Mouse (Mus musculus) testis, postnatal 14 days (tissue): ENCODE results near the gene Ildr2.

Source experiments
- DNase-seq: peaks from one replicate; pipeline ENCODE4 v3.0.0; 2021; ENCODE audit warnings: low spot score

Gene Ildr2

DNA sequence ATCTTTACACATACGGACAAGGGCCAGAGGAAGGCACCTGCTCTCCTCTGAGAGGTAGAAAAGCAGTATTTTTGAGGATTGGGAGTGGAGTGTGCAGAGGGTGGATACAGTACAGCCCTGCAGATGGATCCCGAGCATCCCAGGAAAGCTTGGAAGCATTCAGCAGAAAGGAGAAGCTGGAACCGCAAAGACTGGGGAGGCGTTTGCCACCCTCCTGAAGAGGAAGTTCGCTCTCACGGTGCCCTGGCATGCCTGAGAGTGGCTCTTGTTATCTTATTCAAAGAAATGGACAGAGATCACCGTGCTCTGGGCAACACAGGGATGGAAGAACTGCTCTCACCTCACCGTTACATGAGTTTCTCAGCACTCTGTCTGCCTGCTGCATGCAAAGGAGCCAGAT is 30.5 kb downstream of the Ildr2 start:
- DNase-seq: no peak

DNA sequence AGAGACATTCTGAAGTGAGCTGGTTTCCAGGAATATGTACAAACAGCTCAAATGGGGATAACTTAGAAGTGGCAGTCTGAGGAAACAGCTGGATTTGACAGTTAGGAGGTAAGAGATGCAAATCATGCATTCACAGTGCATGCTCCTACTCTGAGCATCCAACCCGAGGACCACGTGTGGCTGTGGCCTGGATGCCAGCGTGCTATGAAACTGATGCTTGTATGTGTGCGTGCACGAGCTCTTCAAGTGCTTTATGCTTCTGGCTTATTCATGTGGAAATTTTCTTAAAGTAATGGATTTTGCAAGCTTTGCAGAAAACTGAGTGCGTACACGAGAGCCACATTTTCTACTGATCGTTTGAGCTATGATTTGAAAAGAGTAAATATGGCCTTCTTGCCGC is 32.3 kb downstream of the Ildr2 start:
- DNase-seq: no peak

DNA sequence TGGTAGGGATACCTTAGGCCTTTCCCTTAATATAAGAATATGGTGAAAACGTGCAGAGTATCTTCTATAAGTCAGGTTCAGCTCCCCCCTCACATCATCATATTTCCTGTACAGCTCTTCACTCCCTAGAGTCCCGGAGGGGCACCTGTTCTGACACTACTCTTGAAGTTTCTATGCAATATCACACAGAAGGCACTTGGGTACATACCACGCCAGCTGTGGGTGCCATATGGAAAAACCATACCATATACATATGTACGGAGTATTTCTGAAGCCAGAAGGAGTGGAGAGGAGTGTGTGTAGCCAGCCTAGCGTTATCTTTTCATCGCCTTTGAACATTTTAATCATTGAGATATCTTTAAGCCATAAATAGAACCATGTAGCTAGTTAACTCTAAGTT is 36.6 kb downstream of the Ildr2 start:
- no peak for DNase-seq

DNA sequence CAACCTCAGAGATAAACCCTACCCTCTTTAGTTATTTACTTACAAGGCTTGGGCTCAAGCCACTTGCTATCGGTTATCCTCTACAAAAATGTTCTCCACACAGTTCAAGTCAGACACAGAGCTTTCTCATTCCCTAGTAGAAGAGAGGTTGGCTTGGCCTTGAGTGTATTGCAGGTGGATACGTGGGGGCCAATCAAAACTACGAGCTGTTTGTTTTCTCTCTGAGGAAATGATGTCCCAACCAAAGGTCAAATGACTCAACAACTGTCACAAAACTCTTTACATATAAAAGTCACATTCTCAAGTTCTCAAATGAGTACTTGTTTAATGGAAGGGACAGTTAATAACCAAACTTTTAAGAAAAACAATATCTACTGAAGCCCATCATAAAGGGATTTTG is 39.1 kb downstream of the Ildr2 start:
- no peak for DNase-seq

DNA sequence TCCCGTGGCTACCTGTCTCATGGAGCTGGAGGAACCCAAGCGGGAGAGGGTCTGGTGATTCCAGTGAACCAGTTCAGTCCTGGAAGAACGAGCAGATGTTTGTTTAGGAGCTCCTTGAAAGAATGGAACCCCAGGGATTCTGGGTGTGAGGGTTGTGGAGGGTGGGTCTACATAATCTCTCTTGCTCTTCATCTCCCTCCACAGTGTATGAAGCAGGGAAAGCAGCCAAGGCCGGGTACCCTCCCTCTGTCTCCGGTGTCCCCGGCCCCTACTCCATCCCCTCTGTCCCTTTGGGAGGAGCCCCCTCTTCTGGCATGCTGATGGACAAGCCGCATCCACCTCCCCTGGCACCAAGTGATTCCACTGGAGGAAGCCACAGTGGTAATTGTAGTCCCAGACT is 41.6 kb downstream of the Ildr2 start:
- no peak for DNase-seq

DNA sequence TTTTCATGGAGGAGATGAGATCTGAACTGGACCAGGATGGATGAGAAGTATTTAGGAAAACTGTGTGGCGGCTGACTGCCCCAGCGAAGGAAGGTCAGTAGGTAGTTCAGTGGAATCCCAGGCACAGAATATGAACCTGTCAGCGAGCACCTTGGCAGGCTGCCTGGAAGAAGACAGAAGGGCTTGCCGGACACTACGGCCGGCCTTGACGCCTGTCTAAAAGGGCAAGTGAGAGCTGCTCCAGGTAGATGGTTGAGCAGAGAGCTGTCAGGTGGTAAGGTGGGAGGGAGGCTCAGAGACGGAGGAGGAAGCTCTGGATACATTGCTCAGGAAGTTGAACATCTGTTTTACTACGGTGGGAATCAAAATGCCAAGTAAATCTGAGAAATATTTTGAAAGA is 42.4 kb downstream of the Ildr2 start:
- no peak for DNase-seq

DNA sequence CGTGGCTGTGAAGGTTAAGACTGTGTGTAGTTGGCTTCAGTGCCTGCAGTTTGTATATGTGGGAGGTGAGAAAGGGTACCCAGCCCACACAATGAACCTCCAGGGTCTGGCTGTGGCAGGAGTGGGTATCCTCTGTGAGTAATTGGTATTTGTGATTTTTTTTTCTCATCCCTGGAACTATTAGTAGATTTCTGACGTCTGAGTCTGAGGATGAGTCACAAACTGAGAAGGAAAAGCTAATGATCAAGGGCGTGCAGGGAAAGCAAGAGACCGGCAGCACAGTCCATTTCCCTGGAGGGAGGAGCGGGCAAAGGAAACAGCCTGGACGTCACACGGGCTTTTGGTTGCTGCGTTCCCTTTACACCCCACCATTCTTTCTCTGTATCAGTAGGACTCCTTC is 43.0 kb downstream of the Ildr2 start:
- no peak for DNase-seq

DNA sequence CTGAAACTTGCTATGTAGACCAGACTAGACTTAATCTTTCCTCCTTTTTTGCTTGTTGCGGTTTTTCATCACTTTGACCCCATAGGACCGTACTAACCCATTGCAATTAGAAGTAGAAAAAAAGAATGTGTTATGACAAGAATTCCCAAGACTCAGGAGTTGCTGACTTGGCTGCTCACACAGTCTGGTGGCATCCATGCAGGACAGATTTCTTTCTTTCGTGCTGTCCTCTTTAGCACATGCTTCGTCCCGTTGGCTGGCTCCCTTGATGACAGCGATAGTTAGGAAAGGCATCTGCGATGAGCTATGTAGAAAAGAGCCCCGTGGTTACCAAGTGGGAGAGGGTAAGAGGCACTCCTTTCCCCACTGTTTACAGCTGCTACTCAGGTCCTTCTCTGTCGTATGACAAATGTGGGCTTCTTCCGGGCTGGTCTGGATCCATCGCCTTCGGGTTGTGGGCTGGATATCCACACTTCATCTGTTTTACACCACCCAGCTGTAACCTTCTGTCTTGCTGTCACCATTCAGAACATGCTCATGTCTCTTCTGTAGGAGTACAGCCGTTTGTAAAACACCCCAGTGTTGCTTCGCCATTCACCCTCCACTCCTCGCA is 43.7 kb downstream of the Ildr2 start:
- no peak for DNase-seq

DNA sequence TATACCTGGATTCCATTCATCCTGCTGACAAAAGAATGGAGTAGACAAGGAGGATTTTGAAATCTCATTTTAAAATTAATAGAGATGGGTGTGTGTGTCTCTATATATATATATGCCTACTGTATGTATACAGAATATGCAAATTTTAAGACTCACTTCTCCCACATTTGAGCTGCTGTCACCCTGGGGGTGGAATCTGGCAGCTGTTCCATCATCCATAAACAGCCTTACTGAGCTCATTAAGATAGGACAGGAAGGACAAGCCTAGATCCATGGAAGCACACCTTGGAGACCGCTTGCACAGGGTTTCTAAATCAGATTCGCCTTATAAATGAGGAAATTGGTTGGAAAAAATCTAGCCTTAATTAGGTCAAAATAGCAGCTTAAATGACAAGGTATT is 44.9 kb downstream of the Ildr2 start:
- DNase-seq: no peak

DNA sequence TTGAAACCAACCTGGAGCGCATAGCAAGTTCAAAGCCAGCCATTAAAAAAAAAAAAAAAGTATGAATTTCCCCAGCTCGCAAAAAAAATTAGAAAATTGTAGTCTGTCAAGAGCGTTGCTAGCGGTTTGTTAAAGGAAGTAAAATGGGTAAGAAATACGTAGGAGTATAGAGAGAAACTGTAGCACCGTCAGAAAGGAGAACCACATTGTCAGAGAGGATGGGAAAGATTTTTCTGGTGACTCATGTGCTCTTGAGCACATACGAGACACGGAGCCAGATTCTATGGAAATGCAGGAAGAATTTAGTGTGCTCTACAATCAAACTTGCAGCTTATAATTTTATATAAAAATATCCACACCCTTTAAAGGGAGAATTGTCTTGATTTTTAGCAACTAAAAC is 45.9 kb downstream of the Ildr2 start:
- DNase-seq: no peak

DNA sequence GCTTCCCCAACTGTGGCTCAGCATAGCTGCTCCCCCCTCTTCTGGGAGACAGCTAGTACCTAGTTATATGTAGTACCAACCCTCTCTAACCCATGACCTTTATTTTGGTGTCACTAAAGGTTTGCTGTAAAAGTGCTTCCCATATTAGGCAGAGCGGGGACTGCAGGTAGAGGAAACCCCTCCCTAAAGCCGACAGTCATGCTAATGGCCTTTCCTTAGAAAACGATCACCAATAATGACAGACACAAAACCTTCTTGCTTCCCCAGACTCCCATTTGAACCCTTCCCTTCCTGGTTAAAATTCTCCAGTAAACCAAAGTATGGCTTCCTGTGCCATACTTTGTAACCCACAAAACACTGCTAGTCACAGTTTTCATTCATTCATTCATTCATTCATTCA is 46.6 kb downstream of the Ildr2 start:
- no peak for DNase-seq

DNA sequence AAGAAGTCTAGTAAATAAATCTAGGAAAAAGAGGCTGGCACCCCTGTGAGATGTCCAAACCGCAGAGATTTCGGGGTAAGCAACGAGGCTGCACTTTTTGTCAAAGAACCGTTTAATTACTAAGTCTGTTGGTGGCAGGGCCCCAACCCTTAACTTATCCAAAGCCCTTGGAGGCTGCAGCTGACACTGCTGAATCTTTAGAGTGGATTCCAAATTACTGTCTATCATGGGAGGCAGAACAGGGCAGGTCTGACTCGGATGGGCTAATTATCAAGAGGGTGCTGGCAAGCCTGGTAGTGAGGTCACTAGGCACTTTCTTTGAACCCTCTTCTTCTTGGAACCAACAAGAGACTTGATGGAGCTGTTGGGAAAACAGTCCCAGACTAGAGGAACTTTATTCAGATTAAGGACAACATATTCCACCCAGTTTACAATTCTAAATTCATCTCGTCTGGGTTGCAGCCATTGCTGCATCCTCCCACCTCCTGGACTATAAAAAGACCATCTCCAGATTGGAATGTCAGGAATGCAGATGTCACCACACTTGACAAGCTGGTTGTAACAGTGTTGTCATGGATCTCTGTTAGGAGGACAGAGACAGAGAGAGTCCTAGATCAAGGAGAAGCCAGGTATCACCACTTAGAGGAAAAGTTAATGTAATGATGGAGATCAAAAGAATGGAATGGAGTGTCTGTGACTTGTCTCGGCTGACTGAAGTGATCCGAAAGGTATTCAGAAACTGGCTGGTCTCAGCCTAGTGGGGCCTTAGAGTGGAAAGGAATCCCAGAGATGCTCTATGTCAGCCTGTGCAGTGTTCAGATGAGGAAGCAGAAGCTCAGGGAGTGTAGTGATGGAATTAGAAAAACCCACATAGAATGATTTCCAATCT is 50.7 kb downstream of the Ildr2 start:
- no peak for DNase-seq

DNA sequence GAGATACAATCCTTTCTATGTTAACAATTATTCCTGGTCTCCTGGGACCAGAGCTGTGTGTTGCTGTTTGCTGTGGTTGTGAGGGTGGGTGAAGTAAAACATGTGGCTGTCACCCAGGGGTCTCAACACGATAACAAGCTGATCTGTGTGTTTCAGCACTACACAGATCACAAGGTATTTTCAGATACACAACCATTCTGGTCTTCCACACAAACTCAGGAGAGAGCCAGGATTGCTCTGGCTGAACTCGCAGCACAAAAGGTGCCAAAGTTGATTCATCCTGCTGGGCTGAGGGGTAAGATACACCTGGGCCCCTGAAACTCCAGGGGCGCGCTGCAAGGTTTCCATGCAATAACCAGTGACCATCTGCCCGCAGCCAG is 54.5 kb downstream of the Ildr2 start:
- no peak for DNase-seq

DNA sequence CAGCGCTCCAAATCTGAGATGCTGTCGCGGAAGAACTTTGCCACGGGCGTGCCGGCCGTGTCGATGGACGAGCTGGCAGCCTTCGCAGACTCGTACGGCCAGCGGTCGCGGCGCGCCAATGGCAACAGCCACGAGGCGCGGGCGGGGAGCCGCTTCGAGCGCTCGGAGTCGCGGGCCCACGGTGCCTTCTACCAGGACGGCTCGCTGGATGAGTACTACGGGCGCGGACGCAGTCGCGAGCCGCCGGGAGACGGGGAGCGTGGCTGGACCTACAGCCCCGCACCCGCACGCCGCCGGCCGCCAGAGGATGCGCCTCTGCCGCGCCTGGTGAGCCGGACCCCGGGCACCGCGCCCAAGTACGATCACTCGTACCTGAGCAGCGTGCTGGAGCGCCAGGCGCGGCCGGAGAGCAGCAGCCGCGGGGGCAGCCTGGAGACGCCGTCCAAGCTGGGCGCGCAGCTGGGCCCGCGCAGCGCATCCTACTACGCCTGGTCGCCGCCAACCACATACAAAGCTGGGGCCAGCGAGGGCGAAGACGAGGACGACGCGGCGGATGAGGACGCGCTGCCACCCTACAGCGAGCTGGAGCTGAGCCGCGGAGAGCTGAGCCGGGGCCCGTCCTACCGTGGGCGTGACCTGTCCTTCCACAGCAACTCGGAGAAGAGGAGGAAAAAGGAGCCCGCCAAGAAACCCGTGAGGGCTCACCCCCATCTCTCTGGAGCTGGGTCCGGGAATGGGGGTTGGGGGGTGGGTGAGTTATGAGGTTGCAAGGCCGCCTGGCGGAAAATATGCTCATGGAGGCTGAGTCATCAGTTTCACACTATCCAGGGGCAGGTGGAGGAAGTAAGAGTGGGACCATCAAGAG is 55.1 kb downstream of the Ildr2 start:
- peak; percentile 14 for DNase-seq

DNA sequence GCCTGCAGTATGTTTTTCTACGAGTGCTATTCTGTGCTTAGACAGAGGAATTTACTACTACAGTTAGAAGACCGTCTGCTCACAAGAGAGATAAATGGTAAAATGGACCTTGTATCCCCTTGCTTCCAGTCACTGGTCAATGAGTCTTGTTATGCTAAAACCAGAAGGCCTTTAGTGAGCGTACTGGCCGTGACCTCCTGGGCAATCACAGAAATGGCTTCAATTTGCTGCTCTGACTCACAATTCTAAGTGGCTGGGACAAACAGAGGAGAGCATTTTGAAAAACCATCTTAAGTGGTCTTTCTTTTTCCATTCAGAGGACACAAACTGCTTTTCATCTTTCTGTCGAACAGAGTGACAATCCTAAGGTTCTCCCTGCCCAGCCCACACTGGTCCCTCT is 57.2 kb downstream of the Ildr2 start:
- no peak for DNase-seq

DNA sequence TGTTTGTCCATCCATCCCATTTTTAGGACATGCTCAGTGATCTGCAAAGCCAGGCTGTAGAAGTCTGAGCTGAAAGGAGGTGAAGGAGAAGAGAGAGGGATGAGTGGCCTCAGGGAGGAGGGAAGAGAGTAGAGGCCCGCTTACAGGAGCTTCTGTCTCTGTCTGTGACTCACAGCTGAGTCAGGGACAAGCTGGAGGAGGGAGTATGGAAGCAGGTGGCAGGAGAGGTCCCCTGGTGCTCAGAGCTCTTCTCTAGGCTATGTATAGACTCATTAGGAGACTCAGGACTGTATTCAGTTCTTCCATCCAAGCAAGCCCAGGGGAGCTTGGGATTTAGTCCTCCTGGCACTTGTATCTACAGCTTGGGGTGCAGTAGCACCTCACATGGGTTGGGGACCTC is 59.7 kb downstream of the Ildr2 start:
- no peak for DNase-seq

DNA sequence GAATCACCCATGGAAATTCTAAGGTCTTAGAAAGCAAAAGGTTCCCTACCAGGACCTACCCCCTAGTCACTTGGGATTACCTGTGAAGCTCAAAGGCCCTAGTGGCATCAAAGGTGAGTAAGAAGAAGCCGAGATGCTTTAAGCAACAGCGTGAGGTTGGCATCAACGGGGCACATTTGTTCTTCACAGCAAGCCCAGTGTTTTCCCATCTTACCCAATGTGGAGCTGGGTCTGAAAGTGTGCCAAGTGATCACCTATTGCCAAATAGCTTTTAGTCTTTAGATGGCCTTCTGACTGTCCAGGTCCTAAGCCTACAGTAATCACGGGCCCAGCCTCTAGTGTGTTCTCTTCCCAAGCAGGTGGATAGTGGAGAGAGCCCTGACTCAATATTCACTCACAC is 61.8 kb downstream of the Ildr2 start:
- DNase-seq: no peak

DNA sequence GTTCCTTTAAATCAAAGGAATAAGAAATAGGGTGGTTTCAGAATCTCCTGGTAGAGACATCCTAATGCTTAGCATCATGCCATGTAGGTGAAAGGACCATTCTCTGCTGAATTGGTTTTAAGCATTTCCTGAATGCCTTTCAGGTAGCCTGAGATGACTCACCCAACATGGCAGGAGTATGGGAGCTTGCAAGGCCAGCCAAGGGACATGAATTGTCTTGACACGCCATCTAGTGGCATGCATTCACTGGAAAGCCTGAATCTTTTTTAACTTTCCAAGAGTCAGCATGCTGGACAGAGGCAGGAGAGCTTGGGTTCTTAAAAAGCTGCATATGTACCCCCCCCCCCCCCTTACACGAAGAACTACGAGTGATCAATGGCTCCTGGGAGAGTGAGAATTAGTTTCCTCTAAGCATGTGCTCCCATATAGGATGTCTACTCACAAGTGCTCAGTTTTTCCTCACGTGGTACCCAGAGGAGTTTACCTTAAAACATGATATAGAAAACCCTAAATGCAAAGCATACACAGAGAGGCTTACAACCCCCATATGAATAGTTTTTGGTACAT is 65.3 kb downstream of the Ildr2 start:
- DNase-seq: peak; percentile 16

DNA sequence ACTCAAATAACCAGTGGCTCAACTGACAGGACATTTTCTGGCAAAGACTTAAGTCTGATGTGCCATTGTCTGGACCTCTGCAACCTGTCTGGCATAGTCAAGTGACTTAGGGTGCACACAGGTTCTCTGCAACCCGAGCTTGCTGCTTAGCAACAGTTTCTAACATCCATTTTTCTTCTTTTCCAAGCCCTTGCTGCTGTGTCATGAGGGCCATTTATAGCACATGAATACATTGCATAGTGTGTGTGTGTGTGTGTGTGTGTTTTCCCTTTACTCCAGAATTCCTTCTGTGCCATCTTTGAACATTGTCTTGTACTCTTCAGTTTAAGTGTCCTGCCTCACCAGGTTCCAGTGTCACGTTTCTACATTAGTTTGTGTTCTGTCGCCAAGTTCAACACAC is 72.5 kb downstream of the Ildr2 start:
- no peak for DNase-seq

DNA sequence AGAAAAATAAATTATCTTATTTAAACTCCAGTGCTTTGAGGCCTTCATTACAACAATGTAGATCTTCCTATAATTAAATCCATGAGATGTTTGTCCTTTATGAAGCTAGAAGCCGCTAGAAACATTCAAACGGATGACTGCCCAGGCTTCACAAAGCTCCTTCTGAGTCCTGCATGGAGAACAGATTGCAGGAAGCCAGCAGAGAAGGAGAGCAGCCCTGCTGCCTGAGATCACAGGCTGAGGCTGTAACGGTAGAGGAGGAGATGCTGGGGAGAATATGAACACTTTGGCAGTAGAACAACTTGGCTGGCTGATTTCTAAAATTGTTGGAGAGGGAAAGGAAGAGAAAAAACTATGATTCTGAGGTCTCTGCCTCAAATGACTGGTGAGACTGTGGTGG is 76.8 kb downstream of the Ildr2 start:
- no peak for DNase-seq

DNA sequence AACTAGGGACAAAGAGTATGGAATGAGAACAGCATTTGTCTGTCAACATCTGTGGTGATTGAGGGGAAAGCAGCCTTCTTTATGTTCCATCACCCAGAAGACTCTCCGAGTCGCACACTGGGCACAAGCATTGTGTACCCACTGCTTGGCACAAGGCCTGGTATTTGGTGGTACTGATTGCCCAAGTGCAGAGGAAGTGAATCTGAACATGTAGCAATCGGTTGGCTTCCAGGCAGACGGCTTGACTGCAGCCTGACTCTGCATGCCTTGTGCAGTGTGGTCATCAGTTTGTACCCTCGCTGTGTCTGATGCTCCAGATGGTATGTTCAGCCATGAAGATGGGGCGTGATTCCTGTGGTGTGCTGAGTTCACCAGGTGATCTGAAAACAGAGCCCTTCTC is 85.2 kb downstream of the Ildr2 start:
- no peak for DNase-seq

DNA sequence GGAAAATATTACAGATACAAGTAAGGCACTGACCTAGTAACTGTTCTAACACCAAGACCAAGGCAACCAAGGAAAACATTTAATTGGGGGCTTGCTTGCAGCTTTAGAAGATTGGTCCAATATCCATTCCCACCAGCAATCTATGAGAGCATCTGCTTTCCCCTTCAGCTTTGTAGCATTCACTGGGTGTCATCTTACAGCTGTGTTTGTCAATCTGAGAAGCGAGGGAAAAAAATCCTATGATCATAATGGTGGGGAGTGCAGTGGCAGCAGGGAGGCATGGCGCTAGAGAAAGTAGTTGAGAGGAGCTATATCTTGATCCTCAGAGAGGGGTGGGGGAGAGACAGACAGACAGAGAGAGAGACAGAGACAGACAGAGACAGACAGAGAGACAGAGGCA is 88.1 kb downstream of the Ildr2 start:
- DNase-seq: no peak

DNA sequence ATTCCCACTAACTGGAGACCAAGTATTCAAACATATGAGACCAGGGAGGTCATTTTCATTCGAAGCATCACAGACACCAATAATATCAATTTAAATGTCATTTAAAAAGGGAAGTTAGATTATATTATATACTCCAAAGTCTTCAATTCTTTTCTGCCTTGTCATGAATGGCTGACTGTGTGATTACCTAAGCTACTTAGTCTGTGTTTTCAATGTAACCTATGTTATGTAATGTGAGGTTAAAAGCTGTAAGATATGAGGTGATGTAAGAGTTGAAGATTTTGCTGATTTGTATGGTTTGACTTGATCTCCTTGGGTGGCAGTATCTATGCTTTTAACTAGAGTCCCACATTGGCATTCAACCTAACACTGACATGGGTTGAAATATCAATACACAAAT is 88.6 kb downstream of the Ildr2 start:
- DNase-seq: no peak
